Mouse (Mus musculus) liver, adult (tissue): Measurements from ENCODE around the gene Cela2a.

Experiments used
- GATA4 ChIP-seq: IDR thresholded peaks from 2 replicates; pipeline ENCODE4 v1.6.1; 2014; ENCODE audit warnings: mild to moderate bottlenecking, low read length; ENCODE audit not compliant: insufficient replicate concordance

The Cela2a gene

GRCm38 (mm10) chr4:141826060-141826459 is at the start of gene Cela2a:
Gene Cela2a, minus strand, starts transcription at chr4:141826160.
- TF ChIP-seq GATA4: no peak

GRCm38 (mm10) chr4:141875481-141876108 is 49.6 kb upstream of the Cela2a start:
- no peak for TF ChIP-seq GATA4

GRCm38 (mm10) chr4:141874601-141875460 is 48.9 kb upstream of the Cela2a start, which contains the start of gene Efhd2:
Gene Efhd2, minus strand, starts transcription at chr4:141874920.
- TF ChIP-seq GATA4: no peak

- no peak for TF ChIP-seq GATA4
Observed at GRCm38 (mm10) chr4:141874111-141874600, 48.2 kb upstream of the Cela2a start.

GRCm38 (mm10) chr4:141872977-141873376 is 47.0 kb upstream of the Cela2a start:
- no peak for TF ChIP-seq GATA4

- no peak for TF ChIP-seq GATA4
Observed at GRCm38 (mm10) chr4:141871909-141872308, 45.9 kb upstream of the Cela2a start.

GRCm38 (mm10) chr4:141871333-141871725 is 45.4 kb upstream of the Cela2a start:
- no peak for TF ChIP-seq GATA4

GRCm38 (mm10) chr4:141870666-141871332 is 44.8 kb upstream of the Cela2a start:
- TF ChIP-seq GATA4: no peak

- TF ChIP-seq GATA4: no peak
Observed at GRCm38 (mm10) chr4:141869436-141870215, 43.7 kb upstream of the Cela2a start.

- no peak for TF ChIP-seq GATA4
Observed at GRCm38 (mm10) chr4:141868051-141868450, 42.1 kb upstream of the Cela2a start.

- no peak for TF ChIP-seq GATA4
Observed at GRCm38 (mm10) chr4:141867498-141867897, 41.5 kb upstream of the Cela2a start.

- TF ChIP-seq GATA4: no peak
Observed at GRCm38 (mm10) chr4:141866933-141867490, 41.1 kb upstream of the Cela2a start.

GRCm38 (mm10) chr4:141865600-141865999 is 39.6 kb upstream of the Cela2a start:
- no peak for TF ChIP-seq GATA4

- TF ChIP-seq GATA4: no peak
Observed at GRCm38 (mm10) chr4:141865006-141865405, 39.0 kb upstream of the Cela2a start.
